Mouse (Mus musculus): ENCODE measurements around the gene Spg20. TPM values are rescaled to one million over a fixed set of nuclear protein-coding genes. Genes with fewer than 3 reads are reported as not detected.
A peak's percentile ranks its signal among the peaks of the same experiment; 100 is the strongest.

The Spg20 gene
- total and polyA plus RNA-seq, 3 experiments: 18.5 to 23.3 TPM; not detected in 1

DNA sequence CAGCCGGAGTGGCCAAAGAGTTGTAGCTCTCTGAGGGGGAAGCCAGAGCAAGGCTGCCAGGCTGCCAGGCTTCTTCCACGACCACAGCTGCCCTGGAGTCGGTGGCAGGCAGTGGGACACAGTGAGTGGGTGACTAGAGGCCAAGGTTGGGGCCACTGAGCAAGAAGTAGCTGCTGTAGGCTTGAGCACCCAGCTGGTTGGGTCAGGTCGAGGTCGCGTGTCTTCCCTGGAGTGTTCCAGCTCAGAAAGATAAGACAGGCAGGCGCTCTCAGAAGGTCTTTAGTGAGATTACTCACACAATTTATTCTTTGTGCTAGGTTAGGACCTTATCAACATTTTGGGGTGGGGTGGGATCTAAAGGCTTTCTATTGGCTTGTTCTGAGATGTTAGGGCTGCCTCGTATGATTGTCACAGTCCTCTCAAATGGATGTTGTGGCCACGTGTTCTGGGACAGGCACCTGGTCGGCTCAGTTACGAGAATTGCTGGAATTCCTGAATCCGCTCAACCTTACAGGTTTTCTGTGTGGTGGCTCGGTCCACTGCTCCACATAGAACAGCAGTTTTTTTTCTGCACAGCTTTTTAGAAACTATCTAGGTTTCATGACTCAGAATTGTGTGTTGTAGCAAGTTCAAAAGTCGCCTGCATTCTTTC is 6.4 kb upstream of the Spg20 start:
- H3K9ac ChIP-seq (ENCODE audit: control insufficient read depth, low read depth, low read length, poor library complexity, severe bottlenecking): no peak overlapping the region
- DNase-seq (ENCODE audit: low read depth, low spot score): no peak
- no peaks in the 10 kb centered on the region for H3K9me3 ChIP-seq (replicated peaks; ENCODE audit: insufficient read depth, low read length)
- no peaks in the 10 kb centered on the region; a peak in 1 of 4 replicates for H3K27me3 ChIP-seq (ENCODE audit: control insufficient read depth in 1 of 2, insufficient read depth in 2 of 2, low read length in 2 of 2)
- no peaks in the 10 kb centered on the region for H3K79me2 ChIP-seq (ENCODE audit: control insufficient read depth, insufficient read depth, low read length, poor library complexity)
- TF ChIP-seq MAZ (IDR thresholded peaks at IDR 0.05; ENCODE audit: low read depth, low read length) (no peak), MEF2A (IDR thresholded peaks at IDR 0.05; ENCODE audit: extremely low read depth, insufficient replicate concordance, low read depth, low read length, poor library complexity, severe bottlenecking) (no peak), ETS1 (IDR thresholded peaks at IDR 0.05; ENCODE audit: low read depth, low read length) (0 out of 2 replicates have a peak, but pooled peaks have one; percentile 20)
- H3K36me3 ChIP-seq (ENCODE audit: control insufficient read depth in 1 of 2, insufficient read depth in 2 of 2, low read length in 2 of 2): no peaks in the 10 kb centered on the region
- no peak overlapping the region for H3K4me3 ChIP-seq (ENCODE audit: control insufficient read depth in 1 of 2, insufficient read depth in 1 of 2, low read depth in 2 of 2, low read length in 2 of 2)
- H3K4me1 ChIP-seq (ENCODE audit: control insufficient read depth in 1 of 2, insufficient read depth in 2 of 2, low read length in 2 of 2): no peaks in the 10 kb centered on the region
- H3K27ac ChIP-seq (ENCODE audit: control insufficient read depth, low read depth, low read length): no peak overlapping the region

DNA sequence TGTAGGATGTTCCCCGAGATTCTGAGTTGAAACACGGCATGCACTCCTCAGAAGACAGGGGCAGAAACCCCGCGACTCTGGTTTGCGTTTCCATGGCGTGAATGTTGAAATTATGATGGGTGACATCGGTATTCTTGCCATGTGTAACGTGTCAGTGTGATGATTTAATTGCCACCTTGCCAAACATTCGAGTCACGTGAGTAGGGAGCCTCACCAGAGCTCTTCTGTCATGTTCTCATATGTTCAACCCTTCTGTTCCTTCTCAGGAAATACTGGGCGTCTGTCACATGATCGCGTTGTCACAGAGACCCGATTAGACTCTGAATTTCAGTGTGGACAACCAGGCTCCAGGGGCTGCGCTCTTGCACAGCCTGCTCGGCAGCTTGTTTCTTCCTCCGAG is 5.9 kb upstream of the Spg20 start:
- Histone ChIP-seq H3K36me3 (ENCODE audit: control insufficient read depth in 1 of 2, insufficient read depth in 2 of 2, low read length in 2 of 2) (peaks cover 0 to 2% of the 10 kb centered on the region in 2 experiments; a peak in 2 of 4 replicates), H3K4me3 (ENCODE audit: control insufficient read depth in 1 of 2, insufficient read depth in 1 of 2, low read depth in 2 of 2, low read length in 2 of 2) (no peak overlapping the region), H3K27me3 (ENCODE audit: control insufficient read depth in 1 of 2, insufficient read depth in 2 of 2, low read length in 2 of 2) (no peaks in the 10 kb centered on the region; a peak in 1 of 4 replicates), H3K9ac (ENCODE audit: control insufficient read depth, low read depth, low read length, poor library complexity, severe bottlenecking) (no peak overlapping the region), H3K79me2 (ENCODE audit: control insufficient read depth, insufficient read depth, low read length, poor library complexity) (no peaks in the 10 kb centered on the region), H3K4me1 (ENCODE audit: control insufficient read depth in 1 of 2, insufficient read depth in 2 of 2, low read length in 2 of 2) (no peaks in the 10 kb centered on the region; a peak in 1 of 4 replicates), H3K9me3 (replicated peaks; ENCODE audit: insufficient read depth, low read length) (no peaks in the 10 kb centered on the region), H3K27ac (ENCODE audit: control insufficient read depth, low read depth, low read length) (no peak overlapping the region)
- no peak for TF ChIP-seq ELF1 (IDR thresholded peaks at IDR 0.05; ENCODE audit: low read depth, low read length)
- TF ChIP-seq CHD2 (IDR thresholded peaks at IDR 0.05; ENCODE audit: low read length): no peak
- no peak for TF ChIP-seq ZKSCAN1 (IDR thresholded peaks at IDR 0.05; ENCODE audit: low read depth, low read length)
- no peak for TF ChIP-seq MYC (IDR thresholded peaks at IDR 0.05; ENCODE audit: low read depth, low read length)
- TF ChIP-seq RAD21 (IDR thresholded peaks at IDR 0.05; ENCODE audit: low read depth, low read length): no peak
- no peak for TF ChIP-seq MAX (IDR thresholded peaks at IDR 0.05; ENCODE audit: low read length)
- no peak for TF ChIP-seq POLR2AphosphoS5 (IDR thresholded peaks at IDR 0.05; ENCODE audit: borderline replicate concordance, low read depth, low read length)
- no peak for TF ChIP-seq MAFK (IDR thresholded peaks at IDR 0.05; ENCODE audit: borderline replicate concordance, low read depth, low read length)
- TF ChIP-seq ZNF384 (IDR thresholded peaks at IDR 0.05; ENCODE audit: low read depth, low read length): no peak
- TF ChIP-seq GABPA (IDR thresholded peaks at IDR 0.05; ENCODE audit: low read depth, low read length): no peak
- TF ChIP-seq SMC3 (IDR thresholded peaks at IDR 0.05; ENCODE audit: low read depth, low read length): no peak
- TF ChIP-seq MXI1 (IDR thresholded peaks at IDR 0.05; ENCODE audit: low read depth, low read length): no peak
- no peak for TF ChIP-seq TAL1 (IDR thresholded peaks at IDR 0.05; ENCODE audit: low read length)
- no peak for TF ChIP-seq SIN3A (IDR thresholded peaks at IDR 0.05; ENCODE audit: low read length)
- no peak for TF ChIP-seq EP300 (IDR thresholded peaks at IDR 0.05; ENCODE audit: low read depth in 1 of 2, low read length in 2 of 2)
- TF ChIP-seq RCOR1 (IDR thresholded peaks at IDR 0.05; ENCODE audit: low read depth, low read length): no peak
- TF ChIP-seq NELFE (IDR thresholded peaks at IDR 0.05; ENCODE audit: low read depth, low read length): no peak
- no peak for TF ChIP-seq NRF1 (IDR thresholded peaks at IDR 0.05; ENCODE audit: insufficient read depth, low read depth, low read length, poor library complexity, severe bottlenecking)
- DNase-seq (ENCODE audit: low read depth, low spot score): no peak
